Mouse (Mus musculus) MEL (cell line): ENCODE results near the gene Cxcr5. TPM values are rescaled to one million over a fixed set of nuclear protein-coding genes. Genes with fewer than 3 reads are reported as not detected.

Experiments
- DNase-seq: peaks from one replicate; pipeline ENCODE4 v3.0.0; 2011; ENCODE audit warnings: low read depth, low spot score
- H3K27ac ChIP-seq: 2 replicates; pipeline ENCODE4 v1.5.1; 2012; ENCODE audit warnings: low read depth, mild to moderate bottlenecking, control low read depth, low read length, moderate library complexity; ENCODE audit not compliant: control insufficient read depth
- H3K27me3 ChIP-seq, 2 experiments: fragments of 150-350 bp in 1 of 2; sonication (generic) in 1 of 2; 2 replicates each; pipeline ENCODE4 v1.6.1; 2012; ENCODE audit warnings: low read length in 2 of 2, mild to moderate bottlenecking in 2 of 2, improper control_type of control experiment in 1 of 2, moderate library complexity in 1 of 2; ENCODE audit not compliant: insufficient read depth in 2 of 2, control insufficient read depth in 1 of 2
- H3K36me3 ChIP-seq, 2 experiments: 2 replicates each; pipeline ENCODE4 v1.6.1; 2012 to 2014; ENCODE audit warnings: low read length in 2 of 2, improper control_type of control experiment in 1 of 2, inconsistent platforms in 1 of 2, mild to moderate bottlenecking in 1 of 2; ENCODE audit not compliant: insufficient read depth in 2 of 2, control insufficient read depth in 1 of 2
- H3K4me1 ChIP-seq, 2 experiments: fragments of 150-350 bp in 1 of 2; sonication (generic) in 1 of 2; 2 replicates each; pipeline ENCODE4 v1.6.1; 2012; ENCODE audit warnings: low read length in 2 of 2, improper control_type of control experiment in 1 of 2, mild to moderate bottlenecking in 1 of 2; ENCODE audit not compliant: insufficient read depth in 2 of 2, control insufficient read depth in 1 of 2
- H3K4me3 ChIP-seq, 2 experiments: fragments of 150-350 bp in 1 of 2; sonication (generic) in 1 of 2; 2 replicates each; pipeline ENCODE4 v1.5.1; 2012; ENCODE audit warnings: low read depth in 2 of 2, low read length in 2 of 2, mild to moderate bottlenecking in 2 of 2, moderate library complexity in 2 of 2, control low read depth in 1 of 2, improper control_type of control experiment in 1 of 2; ENCODE audit not compliant: control insufficient read depth in 1 of 2, insufficient read depth in 1 of 2
- H3K79me2 ChIP-seq: 2 replicates; pipeline ENCODE4 v1.6.1; 2012; ENCODE audit warnings: mild to moderate bottlenecking, low read length, moderate library complexity; ENCODE audit not compliant: control insufficient read depth, poor library complexity, insufficient read depth
- H3K9ac ChIP-seq: 2 replicates; pipeline ENCODE4 v1.6.1; 2012; ENCODE audit warnings: low read depth, mild to moderate bottlenecking, control low read depth, low read length, moderate library complexity; ENCODE audit not compliant: control insufficient read depth, poor library complexity, severe bottlenecking
- H3K9me3 ChIP-seq: fragments of 150-350 bp; sonication (generic); replicated peaks from 2 replicates; pipeline ENCODE4 v1.6.1; 2012; ENCODE audit warnings: mild to moderate bottlenecking, low read length, improper control_type of control experiment, moderate library complexity; ENCODE audit not compliant: insufficient read depth
- BHLHE40 ChIP-seq: IDR thresholded peaks from 2 replicates; pipeline ENCODE4 v1.6.1; 2012; ENCODE audit warnings: low read depth, mild to moderate bottlenecking, inconsistent platforms, low read length, improper control_type of control experiment, borderline replicate concordance
- CHD2 ChIP-seq: IDR thresholded peaks from 2 replicates; pipeline ENCODE4 v1.6.1; 2011; ENCODE audit warnings: low read length, improper control_type of control experiment
- CTCF ChIP-seq, 3 experiments: IDR thresholded peaks in 2 of 3; conservative IDR thresholded peaks in 1 of 3; 2 replicates each; pipeline ENCODE4 v1.5.1; 2011 to 2012; ENCODE audit warnings: low read length in 3 of 3, low read depth in 2 of 3, mild to moderate bottlenecking in 2 of 3, improper control_type of control experiment in 1 of 3, inconsistent platforms in 1 of 3, mixed read lengths in 1 of 3, moderate library complexity in 1 of 3; ENCODE audit not compliant: control insufficient read depth in 1 of 3, insufficient read depth in 1 of 3, poor library complexity in 1 of 3, severe bottlenecking in 1 of 3
- E2F4 ChIP-seq: IDR thresholded peaks from 2 replicates; pipeline ENCODE4 v1.6.1; 2011; ENCODE audit warnings: low read depth, low read length, improper control_type of control experiment, borderline replicate concordance
- EP300 ChIP-seq, 2 experiments: IDR thresholded peaks; 2 replicates each; pipeline ENCODE4 v1.6.1; 2011; ENCODE audit warnings: improper control_type of control experiment in 2 of 2, low read length in 2 of 2, low read depth in 1 of 2, mild to moderate bottlenecking in 1 of 2
- GATA1 ChIP-seq: IDR thresholded peaks from 2 replicates; pipeline ENCODE4 v1.6.1; 2011; ENCODE audit warnings: low read depth, low read length, improper control_type of control experiment
- JUND ChIP-seq: IDR thresholded peaks from 2 replicates; pipeline ENCODE4 v1.6.1; 2011; ENCODE audit warnings: low read depth, mild to moderate bottlenecking, improper control_type of control experiment, low read length
- KAT2A ChIP-seq: conservative IDR thresholded peaks from 2 replicates; pipeline ENCODE4 v1.6.1; 2012; ENCODE audit warnings: low read depth, low read length, improper control_type of control experiment, inconsistent platforms
- MAZ ChIP-seq: IDR thresholded peaks from 2 replicates; pipeline ENCODE4 v1.6.1; 2012; ENCODE audit warnings: low read depth, mild to moderate bottlenecking, inconsistent platforms, low read length, improper control_type of control experiment
- POLR2A ChIP-seq, 2 experiments: IDR thresholded peaks; 2 replicates each; pipeline ENCODE4 v1.6.1; 2011 to 2012; ENCODE audit warnings: low read length in 2 of 2, mild to moderate bottlenecking in 2 of 2, control low read depth in 1 of 2, improper control_type of control experiment in 1 of 2, low read depth in 1 of 2, moderate library complexity in 1 of 2; ENCODE audit not compliant: control insufficient read depth in 1 of 2, insufficient read depth in 1 of 2, poor library complexity in 1 of 2
- RCOR1 ChIP-seq: IDR thresholded peaks from 2 replicates; pipeline ENCODE4 v1.6.1; 2012; ENCODE audit warnings: low read depth, mild to moderate bottlenecking, inconsistent platforms, low read length, improper control_type of control experiment
- TBP ChIP-seq: IDR thresholded peaks from 2 replicates; pipeline ENCODE4 v1.8.0; 2011; ENCODE audit warnings: low read depth, low read length, improper control_type of control experiment
- USF1 ChIP-seq: IDR thresholded peaks from 2 replicates; pipeline ENCODE4 v1.6.1; 2014; ENCODE audit warnings: low read depth, mild to moderate bottlenecking, inconsistent platforms, low read length, improper control_type of control experiment, moderate library complexity
- ZNF384 ChIP-seq: IDR thresholded peaks from 2 replicates; pipeline ENCODE4 v1.6.1; 2012; ENCODE audit warnings: low read depth, mild to moderate bottlenecking, inconsistent platforms, low read length, improper control_type of control experiment
- polyA plus RNA-seq, 2 experiments: library from polyadenylated mRNA; stranded (reverse) in 1 of 2; unstranded in 1 of 2; fragments of >175 nt in 1 of 2; fragments of >200 nt in 1 of 2; gene quantifications; 2 replicates each; pipeline versions ENCODE4 v1.2.1 to v1.2.4; 2012; ENCODE audit warnings: low replicate concordance in 2 of 2, low read depth in 1 of 2; ENCODE audit not compliant: insufficient read length in 2 of 2, insufficient read depth in 1 of 2, missing spikeins in 1 of 2
- total RNA-seq: library from RNA; depleted of rRNA; stranded (reverse); fragments of 300-350 nt; gene quantifications from 2 replicates; pipeline ENCODE4 v1.2.3, GENCODE M21; 2012

The Cxcr5 gene
- total and polyA plus RNA-seq, 3 experiments, result 0.18 TPM; not detected in 2

GRCm38 (mm10) chr9:44496803-44497461 is 64.7 kb downstream of the Cxcr5 start:
- Histone ChIP-seq H3K27me3 (no peaks in the 10 kb centered on the region), H3K79me2 (no peaks in the 10 kb centered on the region), H3K9ac (no peak overlapping the region), H3K4me3 (no peak overlapping the region), H3K36me3 (peaks cover 0 to 11% of the 10 kb centered on the region in 2 experiments; a peak in 2 of 4 replicates), H3K9me3 (no peaks in the 10 kb centered on the region), H3K4me1 (peaks cover 0 to 18% of the 10 kb centered on the region in 2 experiments; a peak in 2 of 4 replicates), H3K27ac (no peak overlapping the region)
- no peak for DNase-seq
- no peak for TF ChIP-seq GATA1
- TF ChIP-seq BHLHE40, result no peak
- TF ChIP-seq TBP, result no peak
- no peak for TF ChIP-seq E2F4
- no peak for TF ChIP-seq POLR2A (IDR thresholded peaks at IDR 0.05; ENCODE audit: control insufficient read depth in 1 of 2, insufficient read depth in 1 of 2, low read depth in 1 of 2, low read length in 2 of 2, poor library complexity in 1 of 2)
- TF ChIP-seq EP300 (IDR thresholded peaks at IDR 0.05; ENCODE audit: low read depth in 1 of 2, low read length in 2 of 2), result no peak

- no peak for DNase-seq
- TF ChIP-seq CTCF (IDR thresholded peaks at IDR 0.05 in 2 of 3, conservative IDR thresholded peaks at IDR 0.05 in 1 of 3; ENCODE audit: control insufficient read depth in 1 of 3, insufficient read depth in 1 of 3, low read depth in 2 of 3, low read length in 3 of 3, poor library complexity in 1 of 3, severe bottlenecking in 1 of 3), result no peak
- TF ChIP-seq KAT2A, result no peak
- no peak for TF ChIP-seq BHLHE40
- TF ChIP-seq MAZ, result no peak
- no peak for TF ChIP-seq JUND
- no peak for TF ChIP-seq CHD2
- TF ChIP-seq ZNF384, result no peak
- no peak for TF ChIP-seq USF1
- TF ChIP-seq RCOR1, result no peak
- H3K9ac ChIP-seq, result no peak overlapping the region
- no peak overlapping the region for H3K27ac ChIP-seq
- no peaks in the 10 kb centered on the region for H3K27me3 ChIP-seq
- peaks cover 0 to 11% of the 10 kb centered on the region in 2 experiments; a peak in 2 of 4 replicates for H3K36me3 ChIP-seq
- H3K4me1 ChIP-seq, result peaks cover 0 to 18% of the 10 kb centered on the region in 2 experiments; a peak in 2 of 4 replicates
- no peak overlapping the region for H3K4me3 ChIP-seq
- H3K9me3 ChIP-seq, result no peaks in the 10 kb centered on the region
- no peaks in the 10 kb centered on the region for H3K79me2 ChIP-seq
Measured at GRCm38 (mm10) chr9:44495810-44496344, 65.8 kb downstream of the Cxcr5 start.
